Mouse (Mus musculus) lung, postnatal 0 days (tissue): ENCODE measurements around the gene Mef2a.

Source experiments
- CTCF ChIP-seq: IDR thresholded peaks from 2 replicates; pipeline ENCODE4 v1.5.1; 2016; ENCODE audit warnings: antibody characterized with exemption, mild to moderate bottlenecking
- EP300 ChIP-seq: IDR thresholded peaks from 2 replicates; pipeline ENCODE4 v1.6.1; 2016; ENCODE audit warnings: antibody characterized with exemption, mild to moderate bottlenecking, control low read depth

DNA sequence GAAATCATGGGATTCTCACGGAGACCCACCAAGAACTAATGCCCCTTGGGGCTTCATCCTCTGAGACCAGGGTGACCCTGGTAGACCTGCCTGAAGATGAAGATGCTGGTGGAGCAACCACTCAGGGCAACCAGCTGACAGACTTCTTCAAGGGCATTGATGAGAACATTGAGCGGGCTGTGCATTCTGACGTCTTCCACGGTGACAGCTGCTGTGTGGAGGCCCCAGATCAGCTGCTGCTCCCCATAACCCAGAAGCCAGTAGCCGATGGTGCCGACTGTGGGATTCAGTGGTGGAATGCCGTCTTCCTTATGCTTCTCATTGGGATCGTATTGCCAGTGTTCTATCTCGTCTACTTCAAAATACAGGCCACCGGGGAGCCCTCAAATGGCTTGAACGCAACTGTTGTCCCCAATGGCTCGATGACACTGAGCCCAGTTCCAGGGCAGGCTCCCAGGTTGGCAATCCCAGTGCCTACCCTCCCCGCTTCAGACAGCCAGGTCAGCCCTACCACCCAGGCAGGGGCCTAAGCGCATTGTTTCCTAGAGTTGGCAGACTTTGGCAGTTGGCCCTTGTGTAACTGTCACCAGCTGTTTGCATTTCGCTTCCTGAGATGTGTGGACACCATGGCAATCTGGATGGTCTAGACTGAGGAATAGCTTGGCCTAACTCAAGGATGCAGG is 146.6 kb downstream of the Mef2a start:
- TF ChIP-seq EP300 (no peak), CTCF (no peak)
